Mouse (Mus musculus): ENCODE data around the gene Foxi1.

DNA sequence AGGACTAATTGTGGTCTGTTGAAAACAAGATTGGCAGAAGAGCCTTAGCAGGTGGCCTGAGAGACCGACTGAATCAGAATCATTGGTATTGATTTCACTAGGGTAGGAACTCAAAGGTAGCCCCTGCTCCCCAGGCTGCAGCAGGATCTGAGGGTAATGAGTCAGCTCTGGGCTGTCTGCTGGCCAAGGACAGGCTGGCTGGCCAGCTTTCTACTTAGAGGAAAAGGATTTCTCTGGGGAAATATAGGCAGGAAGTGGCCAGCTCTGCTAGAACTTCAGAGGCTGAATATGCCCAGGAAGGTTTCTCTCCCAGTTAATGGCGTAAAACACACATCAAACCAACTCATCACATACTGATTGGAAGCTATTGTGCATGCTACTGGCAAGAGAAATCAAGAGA lies 31.8 kb upstream of the Foxi1 start:
- TF ChIP-seq POLR2A (IDR thresholded peaks at IDR 0.05; ENCODE audit: borderline replicate concordance, extremely low read depth, insufficient read depth, insufficient read length, poor library complexity, severe bottlenecking): no peak
- TF ChIP-seq CTCF (IDR thresholded peaks at IDR 0.05; ENCODE audit: borderline replicate concordance, extremely low read depth, insufficient read depth, insufficient read length): no peak
